Comparison of ENCODE assay signal across 8 mouse cellular contexts in genomic region chr2:124090231-124091141, GRCm38 (mm10). TPM values are rescaled to one million over a fixed set of nuclear protein-coding genes. Genes with fewer than 3 reads are reported as not detected.
A peak's percentile ranks its signal among the peaks of the same experiment; 100 is the strongest.
DNase-seq lines count a peak whose midpoint lies in the region; ATAC-seq and TF ChIP-seq lines count a peak whose summit lies in the region.

No protein-coding gene starts in this region.

- no peaks in the 10 kb centered on the region for H3K9me3 ChIP-seq in E14TG2a.4 (ENCODE audit: low read length)
- H3K9me3 ChIP-seq in forebrain, embryonic 11.5 days (ENCODE audit: control insufficient read depth, low read length): no peaks in the 10 kb centered on the region
- no peaks in the 10 kb centered on the region for H3K9me3 ChIP-seq in hindbrain, embryonic 14.5 days (ENCODE audit: control insufficient read depth, low read length)

- H3K79me2 ChIP-seq in myocyte (ENCODE audit: control insufficient read depth, insufficient read depth): no peaks in the 10 kb centered on the region

- H3K4me1 ChIP-seq in E14TG2a.4 (replicated peaks; ENCODE audit: low read depth, low read length): peaks cover 16% of the 10 kb centered on the region
- H3K4me1 ChIP-seq in forebrain, embryonic 11.5 days (replicated peaks; ENCODE audit: control insufficient read depth, insufficient read depth, low read length): no peaks in the 10 kb centered on the region; the same call in 1 of the 2 replicates
- peaks cover 13% of the 10 kb centered on the region; the same call in 1 of the 2 replicates for H3K4me1 ChIP-seq in hindbrain, embryonic 14.5 days (replicated peaks; ENCODE audit: control insufficient read depth, insufficient read depth, low read length)

- TF ChIP-seq POLR2A in myocyte (IDR thresholded peaks at IDR 0.05; ENCODE audit: insufficient read length, low read depth): no peak

- peak; percentile 54 for DNase-seq in Muller cell, postnatal 12 days (ENCODE audit: inconsistent ontology term)
- peak; percentile 67 for DNase-seq in forebrain, embryonic 11.5 days (ENCODE audit: low spot score)
- peak; percentile 47 for DNase-seq in hindbrain, embryonic 14.5 days (ENCODE audit: low spot score)
- peak; percentile 3 for DNase-seq in liver
- DNase-seq in yolk sac, embryonic 10.5 days (ENCODE audit: low spot score): no peak
- no peak for DNase-seq in thymus, postnatal 14 days

- H3K4me3 ChIP-seq in E14TG2a.4 (replicated peaks; ENCODE audit: low read length) (peak overlapping the region; percentile 75), myocyte (no peak overlapping the region)
- peak overlapping the region; percentile 49 for H3K4me3 ChIP-seq in forebrain, embryonic 11.5 days (ENCODE audit: low read depth, low read length)
- H3K4me3 ChIP-seq in hindbrain, embryonic 14.5 days (replicated peaks; ENCODE audit: low read length): peak overlapping the region; percentile 57

- H3K4me2 ChIP-seq in forebrain, embryonic 11.5 days (ENCODE audit: low read depth, low read length, severe bottlenecking): peak overlapping the region; percentile 95
- peak overlapping the region; percentile 81 for H3K4me2 ChIP-seq in hindbrain, embryonic 14.5 days (replicated peaks)
- peak overlapping the region; percentile 53 for H3K4me2 ChIP-seq in myocyte (ENCODE audit: low read depth)

- peak; percentile 65 for ATAC-seq in forebrain, embryonic 11.5 days (replicated peaks; ENCODE audit: low FRiP score)
- peak; percentile 83 for ATAC-seq in hindbrain, embryonic 14.5 days (ENCODE audit: low FRiP score)

- TF ChIP-seq CTCF in E14TG2a.4 (conservative IDR thresholded peaks at IDR 0.05; ENCODE audit: low read length): no peak

- peak overlapping the region; percentile 59 for H3ac ChIP-seq in myocyte (ENCODE audit: control insufficient read depth, insufficient read length)

- under 1% methylated on average over 49 of the region's 49 CpGs for WGBS in forebrain, embryonic 11.5 days
- WGBS in hindbrain, embryonic 14.5 days: 1% methylated on average over 49 of the region's 49 CpGs

- H3K27ac ChIP-seq in forebrain, embryonic 11.5 days (ENCODE audit: low read depth, low read length): no peak overlapping the region
- peak overlapping the region; percentile 66 for H3K27ac ChIP-seq in hindbrain, embryonic 14.5 days

- peak overlapping the region; percentile 51 for H3K9ac ChIP-seq in forebrain, embryonic 11.5 days (ENCODE audit: low read length)
- H3K9ac ChIP-seq in hindbrain, embryonic 14.5 days: peak overlapping the region; percentile 66

- H3K36me3 ChIP-seq in E14TG2a.4 (ENCODE audit: insufficient read depth, low read length): no peaks in the 10 kb centered on the region
- no peaks in the 10 kb centered on the region for H3K36me3 ChIP-seq in forebrain, embryonic 11.5 days (ENCODE audit: control insufficient read depth, insufficient read depth, low read length)
- no peaks in the 10 kb centered on the region for H3K36me3 ChIP-seq in hindbrain, embryonic 14.5 days (replicated peaks; ENCODE audit: control insufficient read depth, insufficient read depth)
- H3K36me3 ChIP-seq in myocyte (ENCODE audit: control insufficient read depth, insufficient read depth): no peaks in the 10 kb centered on the region

- H3K27me3 ChIP-seq in E14TG2a.4 (ENCODE audit: insufficient read depth, low read length) (peaks cover 45% of the 10 kb centered on the region), myocyte (ENCODE audit: control insufficient read depth, insufficient read depth, insufficient read length) (peaks cover 11% of the 10 kb centered on the region)
- H3K27me3 ChIP-seq in forebrain, embryonic 11.5 days (ENCODE audit: control insufficient read depth, insufficient read depth, low read length): peaks cover 14% of the 10 kb centered on the region; the same call in 1 of the 2 replicates
- H3K27me3 ChIP-seq in hindbrain, embryonic 14.5 days (ENCODE audit: control insufficient read depth, insufficient read depth, low read length): no peaks in the 10 kb centered on the region; the same call in 1 of the 2 replicates

TF ChIP-seq in myocyte, 11 proteins besides CTCF, POLR2A, EP300 and RAD21:
- TF ChIP-seq CEBPB (IDR thresholded peaks at IDR 0.05; ENCODE audit: insufficient read depth, poor library complexity, severe bottlenecking): no peak
- TF ChIP-seq TCF12 (IDR thresholded peaks at IDR 0.05; ENCODE audit: insufficient read depth, poor library complexity, severe bottlenecking): no peak
- TF ChIP-seq USF1 (IDR thresholded peaks at IDR 0.05; ENCODE audit: low read depth): no peak
- no peak for TF ChIP-seq TCF3 (IDR thresholded peaks at IDR 0.05; ENCODE audit: insufficient read length, low read depth)
- TF ChIP-seq REST (IDR thresholded peaks at IDR 0.05; ENCODE audit: insufficient read depth, insufficient read length): no peak
- no peak for TF ChIP-seq E2F4 (IDR thresholded peaks at IDR 0.05; ENCODE audit: insufficient read depth)
- no peak for TF ChIP-seq MAX (IDR thresholded peaks at IDR 0.05; ENCODE audit: low read depth)
- no peak for TF ChIP-seq MYOG (IDR thresholded peaks at IDR 0.05; ENCODE audit: control insufficient read depth in 1 of 3, insufficient read depth in 1 of 3, insufficient read length in 2 of 3, low read depth in 2 of 3)
- no peak for TF ChIP-seq MYOD1 (IDR thresholded peaks at IDR 0.05; ENCODE audit: control insufficient read depth in 1 of 3, insufficient read length in 2 of 3, low read depth in 2 of 3)
- TF ChIP-seq POLR2AphosphoS2 (IDR thresholded peaks at IDR 0.05; ENCODE audit: insufficient read length, low read depth): no peak
- no peak for TF ChIP-seq SRF (IDR thresholded peaks at IDR 0.05; ENCODE audit: control insufficient read depth, insufficient read length, low read depth)

RNA-seq across cellular contexts. Expression of gene Sema6d, which starts 0.7 kb away (rescaled TPM):
- polyA plus RNA-seq in forebrain, embryonic 11.5 days (2014; fragmentation: Nextera tagmentation; extraction: Ambion mirVana): 8.7 and 9.8 TPM in 2 replicates
- 44.2 and 49.0 TPM in 2 replicates for polyA plus RNA-seq in hindbrain, embryonic 14.5 days (2014; fragmentation: Nextera tagmentation; extraction: Ambion mirVana)
- 0.97 TPM for polyA plus RNA-seq in myocyte (2012; fragmentation: generic; extraction: Trizol)

Comparison
In these comparisons a context has a peak if more than half of its experiments do, and no peak if none do; other contexts are left out.
1. DNase-seq: peak in Muller cell, postnatal 12 days (single experiment), forebrain, embryonic 11.5 days (single experiment), hindbrain, embryonic 14.5 days (single experiment) and liver (single experiment); none in yolk sac, embryonic 10.5 days (single experiment) and thymus, postnatal 14 days (single experiment).
2. Peak in every context shown above with its lines, with median percentiles within 50 percentile points of each other: H3K4me2 ChIP-seq.